Mouse (Mus musculus) monocyte, adult 59 days (primary cell): ENCODE results near the gene Pate2. TPM values are rescaled to one million over a fixed set of nuclear protein-coding genes. Genes with fewer than 3 reads are reported as not detected.

ENCODE experiments used
- total RNA-seq, 2 experiments: library from RNA; stranded (reverse); gene quantifications; one replicate each; pipeline ENCODE4 v1.2.4; 2023

Pate2 gene
- total RNA-seq, result not detected

GRCm38 (mm10) chr9:35569571-35570534, at the start of gene Pate2, which contains the start of gene Hyls1:
Gene Pate2 (plus strand): TSS chr9:35570284.
Gene Hyls1 (minus strand): TSS chr9:35570398.

GRCm38 (mm10) chr9:35558257-35559008, 11.7 kb upstream of the Pate2 start, which contains the start of the genes Ddx25 and Pus3:
Gene Ddx25 (minus strand): TSS chr9:35558528.
Gene Pus3 (plus strand): TSS chr9:35558595.

GRCm38 (mm10) chr9:35611841-35612240, 41.8 kb downstream of the Pate2 start, which contains the start of gene Pate4:
Gene Pate4 (minus strand): TSS chr9:35611941.

GRCm38 (mm10) chr9:35648102-35648501, 78.0 kb downstream of the Pate2 start, which contains the start of gene Pate3:
Gene Pate3 (minus strand): TSS chr9:35648202.

GRCm38 (mm10) chr9:35687013-35687412, 116.9 kb downstream of the Pate2 start, which contains the start of gene Pate1:
Gene Pate1 (minus strand): TSS chr9:35687390.

Other genes starting within 250 kb of the Pate2 start
- 1 to 10 TPM; 2.7 to 2.9 TPM for gene Cdon, start 149.2 kb upstream of the Pate2 start, total RNA-seq
- gene Gm1113, start 52.0 kb upstream of the Pate2 start, total RNA-seq, result not detected
- not detected for gene Ddx25, start 11.8 kb upstream of the Pate2 start, total RNA-seq
- 1 to 10 TPM; 8.0 to 9.8 TPM for gene Pus3, start 11.7 kb upstream of the Pate2 start, total RNA-seq
- 1 to 10 TPM; 4.4 to 5.8 TPM for gene Hyls1, start 114 bp downstream of the Pate2 start, total RNA-seq
- not detected for gene Pate4, start 41.7 kb downstream of the Pate2 start, total RNA-seq
- not detected for gene Pate3, start 77.9 kb downstream of the Pate2 start, total RNA-seq
- gene Pate1, start 117.1 kb downstream of the Pate2 start, total RNA-seq, result not detected
- not detected for gene Gm17677, start 170.8 kb downstream of the Pate2 start, total RNA-seq
- not detected for gene Gm17727, start 207.8 kb downstream of the Pate2 start, total RNA-seq
- not detected for gene Gm27235, start 219.8 kb downstream of the Pate2 start, total RNA-seq
- not detected for gene D730048I06Rik, start 219.8 kb downstream of the Pate2 start, total RNA-seq